Mouse (Mus musculus): ENCODE measurements at regions not wholly inside any gene's neighbourhood (a gene's known extent, or its start where the extent isn't known, plus 50 kb on each side); places are given as distances from the start of the nearest gene placed in this dataset.

DNA sequence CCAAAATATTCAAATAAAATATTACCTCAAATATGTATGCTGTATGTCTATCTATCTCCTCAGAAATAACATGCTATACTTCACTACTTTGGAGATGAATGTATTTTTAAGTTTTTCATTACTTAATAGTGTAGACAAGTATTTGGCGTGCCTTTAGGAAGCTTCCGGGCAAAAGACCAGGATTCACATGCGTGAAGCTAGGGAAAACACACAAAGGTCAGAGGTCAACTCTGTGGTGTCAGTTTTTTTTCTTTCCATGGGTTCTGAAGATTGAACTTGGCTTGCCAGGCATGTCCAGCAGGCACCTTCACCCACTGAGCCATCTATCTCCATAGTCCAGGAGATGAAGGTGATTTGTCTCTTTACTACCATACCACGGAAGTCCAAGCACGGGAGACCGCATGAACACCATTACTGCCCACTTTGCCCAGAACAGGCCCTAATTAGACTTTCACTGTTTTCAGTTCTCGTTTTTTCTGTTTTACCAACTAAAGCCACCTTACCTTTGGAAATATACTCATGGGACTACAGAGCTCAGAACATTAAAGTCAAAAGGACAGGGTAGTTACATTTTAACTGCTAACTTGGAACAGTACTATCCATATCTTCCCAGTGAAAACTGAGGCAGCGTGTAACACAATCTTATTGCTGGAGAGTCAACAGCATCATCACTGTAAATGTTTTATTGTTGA is 76.9 kb upstream of the Ak4 start:
- DNase-seq (ENCODE audit: low read depth, low spot score), result no peak

DNA sequence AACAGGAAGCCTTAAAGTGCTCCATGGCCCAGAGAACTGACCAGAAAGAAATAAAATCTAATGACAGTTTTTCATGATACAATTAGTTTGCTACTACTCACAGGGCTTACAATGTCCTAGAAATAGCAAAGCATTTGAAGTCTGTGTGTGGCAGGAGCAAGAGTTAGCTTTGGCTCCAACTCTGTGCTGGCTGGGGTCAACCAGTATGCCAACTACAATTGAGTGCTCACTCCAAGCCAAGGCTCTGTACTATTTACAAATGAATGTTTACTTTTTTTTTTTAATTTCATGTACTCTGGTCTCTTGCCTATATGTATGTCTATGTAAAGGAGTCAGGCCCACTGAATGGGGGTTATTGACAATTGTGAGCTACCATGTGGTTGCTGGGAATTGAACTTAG is 75.7 kb upstream of the Jak1 start:
- DNase-seq (ENCODE audit: low read depth, low spot score), result no peak

DNA sequence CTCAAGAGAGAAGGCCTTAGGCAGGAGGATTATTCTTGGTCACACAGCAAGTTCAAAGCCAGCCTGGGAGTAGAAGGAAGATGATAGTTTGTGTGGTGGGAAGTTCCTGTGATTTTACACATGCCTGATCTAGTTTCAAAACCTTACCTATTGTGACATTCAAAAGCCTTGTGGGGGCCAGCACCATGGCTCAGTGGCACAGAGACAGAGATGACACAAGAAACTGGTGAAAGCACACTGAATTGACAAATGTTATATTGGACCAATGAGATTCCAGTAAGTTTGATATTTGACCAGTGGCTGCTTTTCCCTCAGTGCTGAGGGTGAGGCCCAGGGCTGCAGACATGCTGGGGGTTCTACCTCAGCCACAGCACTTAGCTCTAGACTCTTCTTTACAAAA is 73.1 kb upstream of the Jak1 start:
- DNase-seq (ENCODE audit: low read depth, low spot score), result no peak

DNA sequence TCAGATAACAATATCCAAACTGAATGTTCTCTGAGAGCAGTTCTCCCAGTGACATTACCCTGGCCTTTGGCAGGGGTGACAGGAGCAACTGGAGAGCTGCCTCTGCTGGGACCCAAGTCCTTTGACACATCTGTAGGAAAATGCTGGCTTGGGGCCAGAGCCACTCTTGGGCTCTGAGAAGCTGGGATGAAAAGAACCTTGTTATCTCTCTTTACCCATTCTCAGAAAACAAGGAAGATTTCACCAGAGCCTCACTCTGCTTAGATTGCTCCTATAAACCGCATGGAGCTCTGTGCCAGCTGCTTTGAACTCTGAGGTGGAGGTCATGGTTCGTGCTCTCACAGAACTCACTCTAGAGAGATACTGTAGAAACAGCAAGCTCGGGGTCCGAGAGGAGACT is 71.7 kb upstream of the Jak1 start:
- DNase-seq (ENCODE audit: low read depth, low spot score), result no peak

DNA sequence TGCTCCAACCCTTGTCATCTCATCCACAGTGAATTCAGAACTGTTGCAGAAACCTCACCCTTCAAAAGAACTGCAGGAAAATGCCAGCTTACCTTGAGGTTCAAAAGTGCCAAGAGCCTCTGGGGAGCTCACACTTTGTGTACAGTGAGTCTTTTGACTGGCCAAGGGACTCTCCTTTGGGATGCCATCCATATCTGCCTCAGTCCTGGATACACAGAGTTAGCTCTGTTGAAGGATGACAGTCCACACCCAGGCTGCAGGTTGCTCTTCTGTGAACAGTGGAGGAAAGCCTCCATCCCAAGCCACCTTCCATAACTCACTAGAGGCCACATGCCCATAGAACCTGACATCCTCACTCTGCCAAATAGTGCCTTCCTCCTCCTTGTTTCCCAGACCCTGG is 71.3 kb upstream of the Jak1 start:
- no peak for DNase-seq (ENCODE audit: low read depth, low spot score)

DNA sequence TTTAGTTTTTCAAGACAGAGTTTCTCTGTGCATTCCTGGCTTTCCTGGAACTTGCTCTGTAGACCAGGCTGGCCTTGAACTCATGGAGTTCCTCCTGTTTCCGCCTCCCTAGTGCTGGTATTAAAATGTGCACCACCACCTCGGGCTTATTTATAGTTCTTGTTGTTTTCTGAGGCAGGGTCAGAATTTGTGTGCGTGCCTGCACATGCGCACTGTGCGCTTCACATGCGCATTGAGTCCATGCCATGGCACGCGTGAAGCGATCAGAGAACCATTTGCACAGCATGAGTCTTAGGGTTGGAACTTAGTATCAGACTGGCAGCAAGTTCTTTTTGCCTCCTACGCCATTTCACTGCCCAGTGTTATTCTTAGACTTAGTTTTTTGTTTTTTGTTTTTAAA is 68.8 kb upstream of the Jak1 start:
- no peak for DNase-seq (ENCODE audit: low read depth, low spot score)

DNA sequence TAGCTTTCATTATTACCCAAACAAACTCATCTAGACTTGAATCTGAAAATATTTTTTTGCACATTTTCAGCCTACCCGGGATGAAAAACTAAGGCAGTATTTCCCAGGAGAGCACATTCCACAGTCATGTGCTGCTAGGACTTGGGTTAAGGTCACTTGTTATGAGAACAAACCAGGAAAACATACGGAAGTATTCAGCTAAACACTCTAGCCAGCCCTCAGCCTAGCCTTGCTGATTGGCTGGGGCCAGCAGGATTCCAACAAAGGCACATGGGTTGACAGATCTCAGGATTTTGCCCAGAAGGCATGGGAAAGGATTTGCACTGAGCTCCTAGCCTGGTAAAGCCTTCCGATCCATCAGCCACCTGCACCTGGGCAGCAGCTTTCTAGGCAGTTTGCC is 68.0 kb upstream of the Jak1 start:
- no peak for DNase-seq (ENCODE audit: low read depth, low spot score)

DNA sequence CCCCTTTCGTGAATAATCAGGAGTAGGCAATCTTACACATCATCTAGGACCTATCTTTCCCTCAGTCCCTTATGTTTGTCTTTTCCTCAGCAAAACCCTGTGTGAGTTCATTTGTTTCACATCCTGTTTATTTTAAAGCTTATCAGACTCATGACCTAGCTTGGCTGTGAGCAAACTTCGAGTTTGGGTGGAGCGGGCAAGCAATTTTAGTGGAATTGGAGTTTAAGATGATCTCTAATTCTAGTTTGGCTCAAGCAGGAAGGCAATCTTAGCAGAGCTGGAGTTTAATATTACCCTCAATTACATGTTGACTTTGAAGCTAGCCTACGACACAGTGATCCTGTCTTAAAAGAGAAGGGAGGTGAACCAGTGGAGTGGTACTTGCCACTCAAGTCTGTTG is 66.1 kb upstream of the Jak1 start:
- no peak for DNase-seq (ENCODE audit: low read depth, low spot score)

DNA sequence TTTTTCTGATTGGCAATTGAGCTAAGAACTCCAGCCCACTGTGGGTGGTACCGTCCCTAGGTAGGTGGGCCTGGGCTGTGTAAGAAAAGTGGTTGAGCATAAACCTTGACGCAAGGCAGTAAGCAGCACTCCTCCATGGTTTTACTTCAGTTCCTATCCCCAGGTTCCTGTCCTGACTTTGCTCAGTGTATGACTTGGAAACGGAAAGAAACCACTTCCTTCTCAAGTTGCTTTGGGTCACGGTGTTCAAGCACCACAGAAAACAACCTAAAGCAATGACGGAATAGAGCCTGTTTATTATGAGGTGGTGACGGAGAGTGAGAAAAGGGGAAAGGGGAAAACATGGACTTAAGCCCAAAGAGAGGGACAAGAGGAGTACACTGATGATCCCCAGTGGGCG is 64.0 kb upstream of the Jak1 start:
- DNase-seq (ENCODE audit: low read depth, low spot score), result no peak

DNA sequence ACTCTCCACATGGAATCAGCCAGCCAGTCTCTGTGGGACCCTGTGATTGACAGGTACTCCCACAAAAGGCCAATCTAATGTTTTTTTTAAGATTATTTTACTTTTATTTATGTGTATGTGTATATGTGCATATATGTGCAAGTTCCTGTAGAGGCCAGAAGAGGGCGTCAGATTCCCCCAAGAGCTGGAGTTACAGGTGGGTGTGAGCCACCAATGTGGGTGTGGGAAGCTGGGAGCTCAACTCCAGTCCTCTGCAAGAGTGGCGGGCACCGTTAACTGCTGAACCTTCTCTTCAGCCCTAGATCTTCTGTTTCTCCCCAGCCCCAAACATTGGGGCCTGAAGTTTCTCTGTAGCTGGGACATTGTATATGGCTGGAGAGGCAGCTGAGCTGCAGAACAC is 61.0 kb upstream of the Jak1 start:
- no peak for DNase-seq (ENCODE audit: low read depth, low spot score)

DNA sequence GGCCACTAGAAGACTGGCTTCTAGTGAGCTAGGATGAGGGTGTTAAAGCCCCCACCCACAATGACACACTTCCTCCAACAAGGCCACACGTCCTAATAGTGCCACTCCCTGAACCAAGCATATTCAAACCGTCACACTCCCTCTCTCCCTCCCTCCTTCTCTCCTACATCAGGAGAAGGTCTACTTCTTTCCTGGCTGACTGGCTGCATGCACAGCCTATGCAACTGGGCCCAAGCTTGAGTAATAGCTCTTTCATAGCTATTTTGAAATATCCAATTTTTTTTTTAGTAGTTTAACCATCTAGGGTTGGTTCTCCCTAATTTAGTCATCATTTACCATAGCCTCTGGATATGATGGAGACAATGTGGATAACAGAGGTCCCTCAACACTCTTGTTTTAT is 56.6 kb upstream of the Jak1 start:
- no peak for DNase-seq (ENCODE audit: low read depth, low spot score)

DNA sequence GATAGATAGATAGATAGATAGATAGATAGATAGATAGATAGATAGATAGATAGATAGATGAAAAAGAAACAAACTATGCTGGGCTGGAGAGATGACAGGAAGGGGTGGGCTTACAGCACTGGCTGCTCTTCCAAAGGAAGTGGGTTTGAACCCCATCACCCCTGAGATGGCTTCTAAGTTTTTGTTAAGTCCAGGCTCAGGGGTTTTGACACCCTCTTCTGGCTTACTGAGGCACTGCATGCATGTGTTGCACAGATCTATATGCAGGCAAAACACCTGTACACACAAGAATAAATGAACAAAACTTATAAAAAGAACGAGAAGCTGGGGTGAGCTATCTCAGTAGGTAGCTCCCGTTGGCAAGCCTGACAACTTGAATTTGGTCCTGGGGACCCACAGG is 55.5 kb upstream of the Jak1 start:
- no peak for DNase-seq (ENCODE audit: low read depth, low spot score)

DNA sequence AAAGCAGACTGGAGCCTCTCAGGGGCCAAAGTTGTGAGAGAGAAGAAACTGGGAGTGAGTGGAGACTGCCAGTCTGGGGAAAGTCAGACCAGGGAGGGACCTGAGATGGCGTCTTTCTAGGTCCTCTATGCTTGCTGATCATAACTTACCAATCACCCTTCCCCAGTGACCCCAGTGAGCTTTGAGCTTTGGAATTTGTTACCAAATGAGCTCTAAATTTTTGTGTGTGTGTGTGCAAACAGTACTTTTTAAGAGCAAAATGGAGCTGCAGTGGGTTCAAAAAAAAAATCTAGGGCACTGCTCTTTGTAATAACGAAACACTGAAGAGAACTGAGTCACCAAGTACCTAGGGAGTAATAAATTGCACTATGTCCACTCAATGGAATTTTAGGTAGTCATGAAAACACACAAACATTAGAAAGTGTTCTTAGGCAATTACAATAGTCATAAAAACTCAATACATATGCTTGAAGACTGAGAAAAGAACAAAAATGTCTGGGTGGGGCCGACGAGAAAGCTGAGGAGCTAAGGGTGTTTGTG is 54.7 kb upstream of the Jak1 start:
- no peak for DNase-seq (ENCODE audit: low read depth, low spot score)

DNA sequence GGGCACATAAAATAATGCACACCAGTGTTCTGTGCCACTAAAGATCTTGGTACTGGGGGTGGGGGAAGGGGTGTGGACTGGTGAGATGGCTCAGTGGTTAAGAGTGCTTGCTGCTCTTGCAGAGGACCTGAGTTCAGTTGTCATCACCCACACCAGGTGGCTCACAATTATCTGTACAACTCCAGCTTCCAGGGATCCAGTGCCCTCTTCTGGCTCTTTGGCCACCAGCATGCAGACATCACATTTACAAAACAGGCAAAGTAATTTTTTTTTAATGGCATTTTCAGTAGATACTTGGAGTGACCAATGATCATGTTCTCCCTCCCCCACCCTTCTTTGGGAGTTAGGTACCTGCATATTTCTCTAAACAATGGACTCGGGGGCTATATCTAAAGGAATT is 53.8 kb upstream of the Jak1 start:
- DNase-seq (ENCODE audit: low read depth, low spot score), result no peak

DNA sequence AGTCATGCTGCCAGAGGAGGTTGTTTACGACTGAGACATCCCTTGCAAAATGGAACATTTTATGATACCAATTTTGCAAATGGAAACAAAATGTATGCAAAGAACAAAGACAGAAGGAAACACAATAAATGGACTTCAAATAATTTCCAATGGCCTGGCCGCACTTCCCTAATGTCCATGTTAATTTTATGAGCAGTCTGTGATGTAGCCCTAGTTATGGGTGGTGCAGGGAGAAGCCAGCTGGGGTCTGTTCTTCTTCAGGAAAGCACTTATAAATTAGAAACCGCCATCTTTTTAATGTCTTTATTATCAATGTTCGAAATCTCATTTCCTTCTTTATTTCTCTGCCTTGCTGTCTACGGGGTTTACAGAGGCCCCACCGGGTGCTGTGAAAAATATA is 51.0 kb upstream of the Jak1 start:
- no peak for DNase-seq (ENCODE audit: low read depth, low spot score)

All from WW6 (cell line).